In the genomic region with DNA sequence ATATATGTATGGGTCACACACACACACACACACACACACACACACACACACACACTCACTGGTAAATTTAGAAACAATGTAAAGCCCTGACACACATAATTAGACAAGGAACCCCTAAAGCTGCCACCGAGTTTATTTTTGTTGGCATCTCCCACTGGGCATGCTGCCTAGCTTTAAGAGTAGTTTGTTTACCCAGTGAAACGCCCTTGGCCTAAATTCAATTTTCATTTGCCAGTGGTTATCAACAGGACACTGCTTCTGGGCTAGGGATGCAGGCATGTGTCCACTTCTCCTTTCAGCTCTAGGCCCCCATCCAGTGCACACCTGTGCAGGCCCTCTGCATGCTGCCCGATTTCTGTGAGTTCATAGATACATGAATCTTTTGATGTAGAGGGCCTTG, we compare ENCODE assay signal across 17 mouse cellular contexts.
DNase-seq lines count a peak whose midpoint lies in the region; ATAC-seq and TF ChIP-seq lines count a peak whose summit lies in the region.
"Had no signal": no experiment of that assay in that cellular context is flagged by ENCODE, and none has a peak within 500 bp of the region (broad histone marks: within the 10 kb centered on the region; RNA-seq: fewer than 3 reads in every experiment).

No protein-coding gene starts in this region.

- TF ChIP-seq POLR2A in kidney, adult 2 months (IDR thresholded peaks at IDR 0.05; ENCODE audit: low read depth, low read length), result no peak
- no peak for TF ChIP-seq POLR2A in cerebellum, adult 2 months (IDR thresholded peaks at IDR 0.05; ENCODE audit: borderline replicate concordance, insufficient read depth, low read length)

- WGBS in kidney, adult 2 months, result 40% methylated on average over 3 of the region's 3 CpGs
- 26% methylated on average over 3 of the region's 3 CpGs for WGBS in lung, embryonic 15.5 days
- 13% methylated on average over 3 of the region's 3 CpGs for WGBS in cerebellum, adult 2 months
- WGBS in midbrain, embryonic 10.5 days, result 74% methylated on average over 3 of the region's 3 CpGs

- DNase-seq in kidney, adult 2 months, result peak; percentile 34
- DNase-seq in kidney, adult 9 months, result no peak
- DNase-seq in Patski (ENCODE audit: low read depth, low spot score), result peak; percentile 27
- DNase-seq in fat pad, adult 2 months (ENCODE audit: extremely low read depth, low read depth, low spot score), result peak; percentile 14
- DNase-seq in testis, postnatal 10 days (ENCODE audit: low spot score), result no peak
- no peak for DNase-seq in cerebellum, adult 2 months
- DNase-seq in midbrain, embryonic 10.5 days (ENCODE audit: low spot score), result no peak
- DNase-seq: cerebellum, adult 9-11 months; kidney, postnatal 4 days had no signal

- no peaks in the 10 kb centered on the region for H3K27me3 ChIP-seq in kidney, adult 2 months (replicated peaks; ENCODE audit: control insufficient read depth, insufficient read depth, low read length)
- H3K27me3 ChIP-seq in Patski, result no peaks in the 10 kb centered on the region
- no peaks in the 10 kb centered on the region for H3K27me3 ChIP-seq in lung, embryonic 15.5 days
- no peaks in the 10 kb centered on the region for H3K27me3 ChIP-seq in cerebellum, adult 2 months (ENCODE audit: control insufficient read depth, insufficient read depth, low read length)
- no peaks in the 10 kb centered on the region for H3K27me3 ChIP-seq in midbrain, embryonic 10.5 days (ENCODE audit: low read depth, poor library complexity, severe bottlenecking)
- H3K27me3 ChIP-seq: CH12.LX; forebrain, embryonic 12.5 days; limb, embryonic 15.5 days; stomach, embryonic 15.5 days had no signal

- H3K27ac ChIP-seq in kidney, adult 2 months (ENCODE audit: insufficient read depth, low read depth, low read length), result no peak overlapping the region
- no peak overlapping the region for H3K27ac ChIP-seq in lung, embryonic 15.5 days
- H3K27ac ChIP-seq in cerebellum, adult 2 months (ENCODE audit: insufficient read depth, low read length), result no peak overlapping the region
- H3K27ac ChIP-seq in midbrain, embryonic 10.5 days (replicated peaks), result no peak overlapping the region
- H3K27ac ChIP-seq: forebrain, embryonic 12.5 days; limb, embryonic 15.5 days; stomach, embryonic 15.5 days had no signal

- POLR2A ChIA-PET in Patski (lab: Charles Lee), result interaction anchor here (0.6 kb wide), 2 partner anchors 99 to 130 kb away, joined by 3 read pairs; no protein-coding TSS in a partner anchor

- H3K9me3 ChIP-seq in lung, embryonic 15.5 days, result no peaks in the 10 kb centered on the region
- peaks cover 2% of the 10 kb centered on the region; the same call in 1 of the 2 replicates for H3K9me3 ChIP-seq in midbrain, embryonic 10.5 days (replicated peaks)
- H3K9me3 ChIP-seq: limb, embryonic 15.5 days; stomach, embryonic 15.5 days had no signal

- no peak overlapping the region for H3K4me3 ChIP-seq in kidney, adult 2 months (ENCODE audit: insufficient read depth, low read depth, low read length)
- no peak overlapping the region for H3K4me3 ChIP-seq in lung, embryonic 15.5 days
- no peak overlapping the region for H3K4me3 ChIP-seq in cerebellum, adult 2 months (replicated peaks; ENCODE audit: insufficient read depth, low read depth, low read length)
- H3K4me3 ChIP-seq in midbrain, embryonic 10.5 days, result no peak overlapping the region
- H3K4me3 ChIP-seq: forebrain, embryonic 12.5 days; limb, embryonic 15.5 days; megakaryocyte, embryonic 14.5 days; myocyte; stomach, embryonic 15.5 days had no signal

- no peak for ATAC-seq in Patski
- ATAC-seq in lung, embryonic 15.5 days (ENCODE audit: borderline replicate concordance, extremely low read depth, low FRiP score, low TSS enrichment), result peak; percentile 19; the same call in 1 of the 2 replicates
- ATAC-seq: inflammation-experienced regulatory T-cells, adult 6 months had no signal

- CTCF ChIA-PET in Patski (lab: Charles Lee), result interaction anchor here (0.7 to 1.4 kb wide), 2 partner anchors 8 to 30 kb away, joined by 3 to 6 read pairs; no protein-coding TSS in a partner anchor

- H3K9ac ChIP-seq in lung, embryonic 15.5 days, result no peak overlapping the region
- H3K9ac ChIP-seq: forebrain, embryonic 12.5 days; limb, embryonic 15.5 days; stomach, embryonic 15.5 days had no signal

- no peaks in the 10 kb centered on the region for H3K4me1 ChIP-seq in kidney, adult 2 months (ENCODE audit: control insufficient read depth, insufficient read depth, low read length)
- H3K4me1 ChIP-seq in lung, embryonic 15.5 days, result peaks cover 7% of the 10 kb centered on the region
- H3K4me1 ChIP-seq in cerebellum, adult 2 months (ENCODE audit: control insufficient read depth, insufficient read depth, low read length), result no peaks in the 10 kb centered on the region
- H3K4me1 ChIP-seq in midbrain, embryonic 10.5 days, result peaks cover 11% of the 10 kb centered on the region
- H3K4me1 ChIP-seq: limb, embryonic 15.5 days; stomach, embryonic 15.5 days had no signal

- H3K36me3 ChIP-seq in kidney, adult 2 months (ENCODE audit: control insufficient read depth, insufficient read depth, low read length), result no peaks in the 10 kb centered on the region
- H3K36me3 ChIP-seq in lung, embryonic 15.5 days, result no peaks in the 10 kb centered on the region
- H3K36me3 ChIP-seq in midbrain, embryonic 10.5 days, result no peaks in the 10 kb centered on the region
- H3K36me3 ChIP-seq: forebrain, embryonic 12.5 days; limb, embryonic 15.5 days; stomach, embryonic 15.5 days had no signal

- no peak overlapping the region for H3K4me2 ChIP-seq in lung, embryonic 15.5 days
- H3K4me2 ChIP-seq: forebrain, embryonic 12.5 days; limb, embryonic 15.5 days; stomach, embryonic 15.5 days had no signal

- TF ChIP-seq CTCF in kidney, adult 2 months (conservative IDR thresholded peaks at IDR 0.05; ENCODE audit: insufficient read depth, insufficient read length, low read depth, low read length), result no peak
- no peak for TF ChIP-seq CTCF in Patski (IDR thresholded peaks at IDR 0.05)
- TF ChIP-seq CTCF in cerebellum, adult 2 months (IDR thresholded peaks at IDR 0.05; ENCODE audit: borderline replicate concordance, insufficient read depth, low read depth, low read length), result no peak

- in situ Hi-C loops in Patski (cut with MboI; ENCODE audit: low pct_unique_long_range_greater_than_20kb), result no loop called here

Comparison
In these comparisons a context has a peak if more than half of its experiments do, and no peak if none do; other contexts are left out.
1. DNase-seq: peak in kidney, adult 2 months (single experiment), Patski (single experiment) and fat pad, adult 2 months (single experiment); none in kidney, adult 9 months (single experiment), testis, postnatal 10 days (single experiment), cerebellum, adult 2 months (0 of 2) and midbrain, embryonic 10.5 days (single experiment).